Mouse (Mus musculus) cerebellum, postnatal 36 days (tissue): ENCODE results near the gene Ndufa6.

ENCODE experiments used
- DNase-seq, 2 experiments: peaks; one replicate each; pipeline ENCODE4 v3.0.0; 2021 to 2022; ENCODE audit warnings: mixed read lengths in 2 of 2

Gene Ndufa6

GRCm38 (mm10) chr15:82340414-82341035 lies 13.6 kb downstream of the Ndufa6 start:
- DNase-seq = no peak

GRCm38 (mm10) chr15:82339634-82340254 lies 14.4 kb downstream of the Ndufa6 start:
- no peak for DNase-seq

- DNase-seq = no peak
Measured at GRCm38 (mm10) chr15:82339150-82339549, 15.0 kb downstream of the Ndufa6 start.

GRCm38 (mm10) chr15:82338593-82339112 lies 15.5 kb downstream of the Ndufa6 start, which contains the start of the genes Naga, Pheta2 and Smdt1:
Gene Naga, minus strand, starts transcription at chr15:82338925.
Gene Pheta2, plus strand, starts transcription at chr15:82338942.
Gene Smdt1, plus strand, starts transcription at chr15:82338959.
- DNase-seq = peak; percentile 94 to 97

GRCm38 (mm10) chr15:82337875-82338274 lies 16.2 kb downstream of the Ndufa6 start:
- no peak for DNase-seq

GRCm38 (mm10) chr15:82336629-82337028 lies 17.5 kb downstream of the Ndufa6 start:
- no peak for DNase-seq

GRCm38 (mm10) chr15:82335194-82335593 lies 18.9 kb downstream of the Ndufa6 start:
- DNase-seq = peak; percentile 51 to 57

GRCm38 (mm10) chr15:82325382-82325781 lies 28.7 kb downstream of the Ndufa6 start:
- DNase-seq = no peak

- no peak for DNase-seq
Measured at GRCm38 (mm10) chr15:82322195-82322594, 31.9 kb downstream of the Ndufa6 start.

GRCm38 (mm10) chr15:82319613-82320012 lies 34.5 kb downstream of the Ndufa6 start:
- no peak for DNase-seq

GRCm38 (mm10) chr15:82317839-82318238 lies 36.3 kb downstream of the Ndufa6 start:
- no peak for DNase-seq

- DNase-seq = no peak
Measured at GRCm38 (mm10) chr15:82308416-82308815, 45.7 kb downstream of the Ndufa6 start.

- DNase-seq = no peak
Measured at GRCm38 (mm10) chr15:82307107-82307506, 47.0 kb downstream of the Ndufa6 start.
